Mouse (Mus musculus): Measurements from ENCODE around the gene Zbtb20.

The Zbtb20 gene

DNA sequence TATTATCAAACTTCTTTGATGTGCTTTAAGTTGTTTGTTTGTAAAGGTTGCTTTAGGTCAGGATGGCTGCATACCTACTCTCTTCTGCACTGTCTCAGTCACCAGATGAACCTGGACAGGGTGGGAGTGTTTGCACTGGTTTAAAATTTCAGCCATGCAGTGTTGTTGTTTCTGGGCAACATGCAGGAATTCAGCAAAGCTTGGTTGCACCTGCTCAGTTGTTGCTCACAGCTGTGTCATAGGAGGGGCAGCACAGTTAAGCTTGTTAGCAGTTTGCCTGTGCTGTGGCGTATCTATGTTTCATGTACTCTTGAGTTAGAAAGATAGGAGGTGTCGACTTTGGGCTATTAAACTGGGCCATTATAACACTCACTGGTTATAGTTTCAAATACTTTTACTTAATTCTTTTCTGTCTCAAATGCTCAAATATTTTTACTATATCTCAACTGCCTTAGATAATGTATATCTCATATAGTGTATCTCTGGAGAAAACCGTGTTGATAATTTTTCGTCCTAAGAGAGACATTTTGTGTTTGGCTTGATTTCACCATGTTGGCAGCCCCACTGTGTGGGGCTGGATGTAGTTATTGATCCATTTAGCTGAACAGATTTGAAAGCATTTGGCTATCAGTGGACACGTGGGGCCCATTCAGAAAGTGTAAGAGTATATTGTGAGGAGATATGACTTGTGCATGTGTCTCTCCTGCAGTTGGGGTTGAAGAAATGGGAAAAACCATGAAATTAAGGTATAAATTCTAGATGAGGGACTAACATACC, 197.3 kb downstream of the Zbtb20 start:
- no peak for DNase-seq (ENCODE audit: low spot score)

DNA sequence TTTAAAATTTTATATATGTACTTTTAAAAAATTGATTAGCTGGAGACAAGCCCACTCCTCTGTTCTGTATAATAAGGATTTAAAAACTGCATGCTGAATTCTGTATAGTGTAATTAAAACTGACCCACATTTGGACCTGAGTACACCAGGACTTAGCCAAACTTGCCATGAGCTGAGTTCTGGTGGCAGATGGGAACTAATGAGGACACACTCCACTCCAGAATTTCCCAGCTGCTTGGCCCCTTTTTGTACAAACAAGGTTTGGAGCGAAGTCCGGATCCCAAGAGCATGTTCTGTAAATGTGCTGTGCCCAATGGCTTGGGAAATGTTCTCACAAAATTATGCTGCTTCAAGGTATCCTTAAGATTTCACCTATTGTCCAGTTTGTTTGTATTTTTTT, 204.7 kb downstream of the Zbtb20 start:
- DNase-seq (ENCODE audit: low spot score), result no peak

DNA sequence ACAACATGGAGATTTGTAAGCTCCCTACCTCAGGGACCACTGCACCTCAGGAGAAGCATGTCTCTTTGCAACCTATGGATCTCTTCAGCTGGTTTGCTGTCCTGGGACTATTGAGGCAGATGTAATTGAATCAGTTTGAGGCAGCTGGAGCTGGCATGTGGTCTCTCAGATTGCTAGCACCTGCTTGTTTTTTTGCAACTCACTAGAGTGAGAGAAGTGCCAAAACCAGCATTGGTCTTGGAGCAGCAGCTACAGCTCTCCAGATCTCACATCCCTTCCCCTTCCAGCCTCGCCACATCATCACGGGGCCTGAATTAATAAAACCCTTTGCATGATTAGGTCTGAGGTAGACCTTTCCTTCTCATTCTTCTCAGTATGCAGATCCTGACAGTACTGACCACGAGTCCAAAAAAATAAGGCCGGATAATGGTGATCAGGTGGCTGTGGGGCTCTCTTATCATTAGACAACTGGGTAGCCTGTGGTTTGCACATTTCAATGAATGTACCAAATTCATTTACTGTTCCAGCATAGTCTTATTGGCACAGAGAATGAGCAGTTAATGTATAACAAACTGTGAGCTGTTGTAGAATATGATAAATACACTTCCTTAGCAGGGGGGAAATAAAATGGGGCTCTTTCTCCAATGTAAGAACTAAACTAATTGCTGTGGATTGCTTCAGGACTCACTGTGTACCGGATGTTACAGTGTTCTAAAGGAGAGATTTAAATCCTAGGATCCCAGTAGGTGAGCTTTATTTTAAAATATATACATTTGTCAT, 205.4 kb downstream of the Zbtb20 start:
- DNase-seq (ENCODE audit: low spot score), result no peak

DNA sequence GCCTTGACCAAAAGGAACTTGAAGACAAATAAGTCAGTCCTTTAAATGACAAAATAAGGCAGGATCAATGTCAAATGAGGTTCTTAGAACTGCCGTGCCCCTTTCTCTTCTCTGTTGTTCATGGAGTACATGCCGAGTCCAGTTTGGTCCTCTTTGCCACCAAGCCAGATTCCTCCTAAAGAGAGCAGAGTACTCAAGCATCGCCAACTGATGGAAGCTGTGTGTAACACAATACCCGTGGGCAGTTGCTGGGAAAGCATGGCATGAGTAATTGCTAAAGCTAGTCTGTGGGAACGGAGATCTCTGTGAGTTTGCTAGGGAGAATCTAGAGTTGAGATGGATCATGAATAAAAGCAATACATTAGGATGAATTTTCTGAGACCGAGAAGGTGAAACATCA, 206.3 kb downstream of the Zbtb20 start:
- DNase-seq (ENCODE audit: low spot score), result no peak

DNA sequence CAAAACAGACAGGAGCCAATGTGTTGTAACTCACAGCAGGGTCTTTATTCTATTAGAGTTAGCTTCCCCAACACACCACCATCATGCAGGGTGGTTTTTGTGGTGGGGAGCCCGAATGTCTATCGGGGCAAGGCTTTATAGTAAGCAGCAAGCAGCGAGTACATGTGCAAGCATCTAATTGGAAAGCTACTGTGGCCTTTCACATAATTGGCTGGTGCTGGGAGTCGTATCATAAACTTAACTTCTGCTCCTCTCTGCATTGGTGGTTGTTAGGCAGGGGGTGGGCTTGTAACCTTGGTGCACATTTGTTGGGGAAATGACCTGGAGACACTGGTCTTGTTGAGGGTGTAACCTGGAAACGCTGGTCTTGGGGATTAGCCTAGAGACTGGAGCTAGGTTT, 207.1 kb downstream of the Zbtb20 start:
- DNase-seq (ENCODE audit: low spot score), result no peak

DNA sequence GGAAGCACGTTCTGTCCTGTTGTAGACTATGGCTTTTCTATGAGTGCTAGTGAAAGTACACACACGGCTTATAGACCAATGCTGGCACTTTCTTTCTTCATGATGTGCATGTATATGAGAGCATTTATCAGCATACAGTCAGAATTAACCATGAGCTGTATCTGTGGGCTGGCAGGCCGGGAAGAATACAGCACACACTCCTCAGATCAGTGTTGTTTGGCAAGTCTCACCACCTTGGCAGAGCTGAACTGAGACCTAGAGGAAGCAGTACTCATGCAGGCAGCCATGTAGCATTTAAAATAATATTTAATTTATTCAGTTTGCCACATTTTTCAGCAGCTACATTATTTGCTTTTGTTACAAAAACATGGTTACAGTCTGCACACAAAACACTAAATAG, 214.5 kb downstream of the Zbtb20 start:
- DNase-seq (ENCODE audit: low spot score), result no peak

DNA sequence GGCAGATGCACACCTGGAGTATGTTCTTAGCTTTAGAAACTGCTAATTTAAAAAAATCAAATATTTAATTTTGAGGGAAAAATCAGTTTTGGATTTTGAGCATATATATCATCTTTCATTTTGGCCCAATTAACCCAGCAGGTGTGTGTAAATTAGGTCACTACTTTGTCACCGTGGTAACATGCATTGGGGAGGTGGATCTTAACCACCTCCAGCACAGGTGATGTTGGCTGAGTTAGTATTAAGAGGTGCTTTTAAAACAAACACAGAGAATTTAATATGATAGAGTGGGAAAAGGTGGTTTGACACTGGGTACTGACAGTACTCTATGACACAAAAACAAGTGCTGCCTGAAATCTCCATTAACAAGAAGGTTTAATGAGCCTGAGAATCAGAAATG, 218.5 kb downstream of the Zbtb20 start:
- DNase-seq (ENCODE audit: low spot score), result no peak

DNA sequence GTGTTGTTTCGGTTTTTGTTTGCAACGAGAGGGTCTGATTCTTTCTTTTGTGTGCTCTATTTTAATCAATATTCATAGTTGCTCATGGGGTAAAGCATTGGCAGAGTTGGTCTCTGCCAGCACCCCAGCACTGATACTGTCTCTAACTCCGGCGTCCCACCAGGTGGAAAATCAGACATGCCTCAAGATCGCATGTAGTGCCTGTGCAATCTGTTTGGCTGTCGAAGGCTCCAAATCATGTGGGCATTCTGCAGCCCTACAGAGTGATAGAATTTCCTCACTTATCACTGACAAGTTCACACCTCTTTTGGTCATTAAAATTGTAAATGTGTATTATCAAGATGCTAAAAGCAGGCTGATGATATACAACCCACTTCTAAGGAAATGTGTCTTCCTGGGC, 219.1 kb downstream of the Zbtb20 start:
- no peak for DNase-seq (ENCODE audit: low spot score)

DNA sequence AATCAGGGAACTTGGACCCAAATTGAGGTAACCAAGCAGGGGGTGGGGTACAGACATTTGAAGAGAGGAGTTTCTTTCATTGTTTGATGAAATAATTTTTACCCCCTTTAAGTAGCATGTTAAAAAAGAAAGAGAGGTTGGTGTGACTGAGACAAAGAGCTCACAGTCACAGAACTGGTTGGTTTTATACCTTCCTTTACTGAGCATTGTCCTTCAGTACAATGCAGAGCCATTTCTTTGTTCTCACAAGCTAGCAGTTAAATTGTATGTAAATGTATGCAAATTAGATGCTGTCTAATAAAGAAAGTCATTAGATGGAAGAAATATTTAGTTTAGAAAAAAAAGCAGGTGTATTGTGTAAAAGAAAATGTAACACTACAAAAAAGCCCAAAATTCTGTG, 220.4 kb downstream of the Zbtb20 start:
- no peak for DNase-seq (ENCODE audit: low spot score)

DNA sequence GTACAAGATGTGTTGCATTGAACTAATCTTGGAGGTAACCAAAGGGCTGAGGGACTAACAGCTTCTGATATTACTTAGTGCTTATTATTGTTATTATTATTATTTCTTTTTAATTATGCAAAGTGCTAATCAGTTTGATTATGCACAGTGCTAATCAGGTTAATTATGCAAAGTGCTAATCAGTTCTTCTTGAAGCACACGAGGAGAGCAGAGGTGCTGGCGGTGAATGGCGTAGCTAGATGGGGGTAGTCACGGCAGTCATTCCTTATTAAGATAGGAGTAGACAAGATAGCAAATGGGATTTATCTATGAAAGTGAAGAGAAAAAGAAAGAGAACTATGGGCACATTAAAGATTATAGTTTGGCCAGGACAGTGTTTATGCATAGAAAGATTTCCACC, 222.5 kb downstream of the Zbtb20 start:
- no peak for DNase-seq (ENCODE audit: low spot score)

DNA sequence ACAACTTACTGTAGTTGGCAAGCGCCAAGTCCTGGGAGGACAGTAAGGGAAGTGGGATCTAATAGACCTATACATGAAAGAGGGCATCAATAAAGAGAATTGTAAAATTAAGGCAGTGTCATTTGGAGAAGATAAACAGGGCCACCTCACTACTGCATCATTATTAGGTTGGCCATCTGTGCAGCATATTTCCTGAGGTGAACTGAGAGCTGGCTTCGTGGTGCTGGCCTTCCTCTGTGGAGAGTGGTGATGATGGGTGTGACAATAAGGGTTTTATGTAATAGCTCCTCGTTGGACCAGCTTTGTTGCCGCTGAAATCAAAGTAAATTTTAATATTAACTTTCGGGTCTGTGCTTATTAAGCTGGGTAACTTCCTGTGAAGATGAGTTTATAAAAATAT, 223.0 kb downstream of the Zbtb20 start:
- DNase-seq (ENCODE audit: low spot score), result no peak

DNA sequence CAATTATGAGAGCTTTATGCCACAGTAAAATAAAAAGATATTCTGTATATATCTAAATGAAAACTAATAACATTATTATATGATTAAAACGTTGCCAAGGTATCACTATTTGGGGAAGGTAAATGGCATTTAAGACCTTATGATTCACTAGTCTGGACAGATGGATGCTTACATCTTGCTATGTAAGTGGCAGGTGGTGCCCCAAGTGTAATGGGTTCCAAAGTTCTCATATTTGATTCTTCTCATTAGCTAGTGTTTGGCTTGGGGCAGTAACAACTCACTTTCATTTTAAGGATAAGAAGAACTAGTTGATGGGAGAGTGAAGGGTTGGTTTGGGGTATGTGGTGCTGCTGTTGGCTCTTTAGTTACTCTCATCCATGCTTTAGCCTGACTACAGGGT, 235.6 kb downstream of the Zbtb20 start:
- no peak for DNase-seq (ENCODE audit: low spot score)

DNA sequence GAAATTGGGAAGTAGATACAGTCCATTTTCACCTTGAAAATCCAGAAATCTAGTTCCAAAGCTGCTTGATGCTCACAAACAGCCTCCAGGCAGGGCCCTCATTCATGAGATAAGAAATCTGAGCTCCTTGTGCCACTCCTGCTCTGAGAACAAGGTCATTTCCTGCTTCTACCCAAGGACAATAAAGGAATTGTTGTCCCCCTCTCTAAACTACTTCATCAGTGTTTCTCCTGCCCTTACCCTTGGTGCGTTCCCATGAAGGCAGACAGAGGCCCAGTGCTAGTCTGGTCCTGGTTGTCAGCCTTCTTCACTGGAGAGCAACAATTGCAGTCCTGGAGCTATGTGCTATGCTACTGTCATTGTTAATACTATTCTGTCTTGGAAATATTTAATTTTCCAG, 238.3 kb downstream of the Zbtb20 start:
- DNase-seq (ENCODE audit: low spot score), result no peak

DNA sequence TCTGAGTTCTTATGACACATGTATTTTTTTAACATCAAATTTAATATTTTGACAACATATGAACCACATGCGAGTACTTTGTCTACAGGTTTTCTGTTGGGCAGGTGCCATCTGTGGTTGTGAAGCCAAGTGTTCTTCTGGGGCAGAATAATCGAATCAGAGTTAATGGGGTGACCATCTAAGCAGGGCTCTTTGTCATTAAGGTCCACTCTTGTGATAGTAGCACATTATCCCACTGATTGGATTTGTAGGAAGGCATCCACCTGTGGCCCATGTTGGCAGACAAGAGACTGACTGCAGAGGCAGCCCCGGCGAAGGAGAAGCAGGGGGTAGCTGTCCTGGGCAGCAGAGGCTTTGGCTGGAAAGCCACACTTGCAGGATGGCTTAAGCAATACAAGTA, 254.3 kb downstream of the Zbtb20 start:
- no peak for DNase-seq (ENCODE audit: low spot score)

DNA sequence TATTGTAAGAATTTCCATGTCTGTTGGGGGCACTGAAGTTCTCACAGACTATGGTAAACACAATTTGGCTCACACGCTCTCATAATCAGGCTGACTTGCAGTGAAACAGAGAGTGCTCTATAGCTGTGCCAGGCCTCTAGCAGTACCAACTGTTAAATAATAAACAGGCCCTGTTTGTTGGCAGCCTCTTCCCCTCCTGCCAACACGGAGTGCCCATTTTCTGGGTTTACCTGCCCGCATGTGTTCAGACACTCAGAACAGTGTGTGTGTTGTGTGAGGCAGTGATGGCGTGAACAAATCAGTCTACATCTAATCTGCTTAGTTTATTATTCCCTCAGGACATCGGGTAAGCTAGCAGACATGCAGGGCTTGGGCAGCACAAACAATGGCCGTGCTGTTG, 254.9 kb downstream of the Zbtb20 start:
- no peak for DNase-seq (ENCODE audit: low spot score)

DNA sequence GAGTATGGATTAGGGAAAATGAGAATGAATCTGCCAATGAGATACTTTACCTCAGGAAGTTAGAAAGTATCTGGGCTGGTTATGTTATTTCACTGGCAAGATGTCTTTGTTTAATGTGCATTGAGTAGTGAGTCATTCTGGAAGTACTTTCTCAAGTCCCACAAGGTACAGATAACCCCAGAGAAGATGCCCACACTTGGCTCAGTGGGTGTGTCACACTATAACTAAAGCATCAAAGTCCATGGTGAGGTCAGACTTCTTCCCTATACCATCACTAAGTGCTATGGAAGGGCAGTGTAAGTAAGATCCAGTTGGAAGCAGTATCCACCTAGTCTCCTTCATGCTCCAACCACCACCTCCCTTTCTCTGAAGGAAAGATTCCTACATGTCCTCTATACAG, 255.4 kb downstream of the Zbtb20 start:
- DNase-seq (ENCODE audit: low spot score), result no peak

DNA sequence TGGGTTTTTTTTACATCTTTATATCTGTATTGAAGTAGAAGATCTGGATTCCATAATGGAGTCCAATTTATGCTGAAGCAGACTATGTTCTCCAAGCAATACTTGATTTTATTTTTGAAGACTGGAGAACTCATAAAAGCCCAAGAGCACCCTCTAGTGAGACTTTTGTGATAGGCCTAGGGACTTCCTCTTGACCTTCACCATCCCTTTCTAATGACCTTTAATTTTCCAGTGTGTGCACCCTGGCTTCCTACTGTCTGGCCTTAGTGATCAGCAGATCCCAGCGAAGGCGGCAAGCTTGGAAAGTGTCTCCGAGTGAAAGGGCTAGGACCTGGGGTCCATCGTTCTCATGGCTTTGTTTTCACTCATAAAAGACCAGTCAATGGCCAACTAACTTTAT, 292.8 kb downstream of the Zbtb20 start:
- DNase-seq (ENCODE audit: low spot score), result no peak

DNA sequence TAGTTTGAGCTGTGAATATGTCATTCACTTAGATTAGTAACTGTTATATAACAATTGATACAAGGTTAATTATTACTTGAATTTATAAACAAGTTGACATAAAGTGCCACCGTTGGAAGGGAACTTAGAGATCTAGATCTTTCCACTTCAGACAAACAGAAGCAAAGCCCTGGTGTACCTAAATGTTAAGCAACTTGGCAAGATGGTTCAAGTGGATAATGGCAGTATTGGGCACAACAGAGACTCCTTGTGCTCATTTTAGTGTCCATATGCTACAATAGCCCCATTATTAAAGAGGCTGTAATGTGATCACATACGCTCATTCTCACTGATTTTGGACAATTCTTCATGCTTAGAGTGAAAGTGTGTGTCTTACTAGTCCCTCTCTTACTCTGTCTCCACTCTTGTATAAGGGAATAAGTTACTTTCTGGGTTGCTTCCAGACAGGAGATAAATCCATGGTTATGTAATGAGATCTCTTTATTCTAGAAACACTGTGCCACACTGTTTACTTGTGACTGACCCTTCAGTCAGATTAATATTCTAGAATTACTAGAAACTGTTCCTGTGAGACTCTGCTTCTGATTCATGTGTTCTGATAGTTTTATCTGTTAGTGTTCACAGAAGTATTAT, 293.7 kb downstream of the Zbtb20 start:
- no peak for DNase-seq (ENCODE audit: low spot score)

DNA sequence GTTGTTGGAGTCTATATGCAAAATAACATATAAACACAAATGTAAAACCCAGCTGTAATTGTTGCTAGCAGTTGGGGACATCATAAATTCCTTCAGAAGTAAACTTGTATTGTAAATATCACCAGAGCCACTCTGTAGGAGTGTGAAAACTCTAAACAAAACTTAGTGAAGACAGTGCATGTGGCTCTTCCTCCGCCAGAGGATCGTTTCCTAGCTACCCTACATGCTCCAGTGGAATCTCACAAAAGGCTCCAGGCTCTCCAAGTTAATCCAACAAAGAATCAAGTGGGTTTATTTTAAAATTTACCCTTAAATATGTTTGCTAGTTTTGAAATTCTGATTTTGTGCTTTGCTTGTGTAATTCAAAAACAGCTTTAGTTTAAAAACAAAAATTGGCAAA, 296.5 kb downstream of the Zbtb20 start:
- DNase-seq (ENCODE audit: low spot score), result no peak

DNA sequence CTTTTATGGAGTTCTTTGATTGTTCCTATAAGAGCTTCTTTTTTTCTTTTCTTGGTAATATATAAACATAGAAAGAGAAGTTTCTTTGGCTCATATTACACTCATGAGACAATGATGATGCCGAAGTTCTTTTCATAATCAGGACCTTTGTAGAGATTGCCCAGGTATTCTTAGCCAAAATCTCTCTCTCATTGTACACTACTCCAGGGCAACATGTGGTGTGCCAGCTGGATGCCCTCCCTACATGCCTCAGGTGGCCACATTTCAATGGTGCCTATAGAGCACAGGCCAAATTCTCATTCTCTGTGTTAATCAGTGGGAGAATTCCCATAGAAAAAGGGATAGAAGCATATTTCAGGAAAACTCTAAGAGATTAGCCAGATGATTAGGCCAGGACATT, 297.2 kb downstream of the Zbtb20 start:
- DNase-seq (ENCODE audit: low spot score), result no peak

DNA sequence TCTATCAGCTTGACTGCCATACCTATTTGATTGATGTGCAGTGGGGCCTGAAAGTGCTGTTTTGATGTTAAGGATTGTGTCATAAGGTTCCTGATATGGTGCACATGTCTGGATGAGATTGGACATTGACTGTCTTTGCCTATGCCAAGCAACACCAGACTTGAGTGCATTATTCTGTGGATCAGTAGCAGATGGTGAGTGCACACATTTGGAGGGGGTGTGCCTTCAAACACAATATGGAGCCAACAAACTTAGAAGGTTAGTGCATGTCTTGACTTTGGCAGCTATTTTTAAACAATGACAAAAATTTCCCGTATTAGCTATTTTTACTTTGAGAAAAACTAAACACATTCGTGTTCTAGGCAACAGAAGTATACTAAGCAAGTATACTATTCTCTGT, 299.1 kb downstream of the Zbtb20 start:
- no peak for DNase-seq (ENCODE audit: low spot score)

DNA sequence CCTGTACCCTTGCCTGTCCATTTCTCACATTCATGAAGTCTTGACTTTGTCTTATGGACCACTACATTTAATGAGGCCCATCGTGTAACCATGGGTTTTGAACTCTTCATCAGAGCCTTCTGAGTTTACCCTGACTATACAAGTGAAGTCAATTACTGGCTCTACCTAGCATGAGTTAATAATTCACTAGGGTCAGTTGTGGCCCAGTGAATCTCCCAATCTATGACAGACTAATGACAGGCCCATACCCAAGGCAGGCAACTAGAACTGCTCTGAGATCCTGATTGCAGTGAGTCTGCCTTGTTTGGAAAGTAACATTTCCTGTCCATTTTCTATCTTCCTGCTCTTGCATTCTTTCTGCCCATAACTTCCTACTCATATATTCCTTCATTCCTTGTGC, 305.4 kb downstream of the Zbtb20 start:
- DNase-seq (ENCODE audit: low spot score), result no peak

DNA sequence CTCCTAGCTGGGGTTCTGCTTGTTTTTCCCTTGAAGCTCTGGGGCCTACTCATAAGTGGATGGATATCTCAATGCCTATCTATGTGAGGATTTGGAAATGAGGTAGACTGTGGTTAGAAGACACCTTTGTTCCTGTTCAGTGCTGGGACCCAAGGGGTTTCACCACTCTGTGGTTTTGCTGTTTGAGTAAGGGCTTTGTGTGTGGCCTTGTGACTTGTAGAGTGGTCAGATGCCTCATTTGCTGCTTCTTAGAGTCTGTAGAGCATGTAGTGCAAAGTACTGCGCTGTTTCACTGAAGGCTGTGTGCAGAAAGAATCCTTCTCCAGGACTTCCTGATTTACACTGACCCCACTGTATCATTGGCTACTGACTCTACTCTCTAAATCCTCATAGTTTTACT, 314.7 kb downstream of the Zbtb20 start:
- no peak for DNase-seq (ENCODE audit: low spot score)
